Mouse (Mus musculus) cerebellum, postnatal 4 days (tissue): Measurements from ENCODE around the gene 1700007K13Rik.
"Not testable (repeated sequence)": the region's sequence is repeated elsewhere in the genome, so short reads cannot be mapped to it uniquely, and the experiment has no call there.

Experiments
- DNase-seq, 2 experiments: peaks; one replicate each; pipeline ENCODE4 v3.0.0; 2022; ENCODE audit warnings: low spot score in 2 of 2, mixed read lengths in 1 of 2

The 1700007K13Rik gene

DNA sequence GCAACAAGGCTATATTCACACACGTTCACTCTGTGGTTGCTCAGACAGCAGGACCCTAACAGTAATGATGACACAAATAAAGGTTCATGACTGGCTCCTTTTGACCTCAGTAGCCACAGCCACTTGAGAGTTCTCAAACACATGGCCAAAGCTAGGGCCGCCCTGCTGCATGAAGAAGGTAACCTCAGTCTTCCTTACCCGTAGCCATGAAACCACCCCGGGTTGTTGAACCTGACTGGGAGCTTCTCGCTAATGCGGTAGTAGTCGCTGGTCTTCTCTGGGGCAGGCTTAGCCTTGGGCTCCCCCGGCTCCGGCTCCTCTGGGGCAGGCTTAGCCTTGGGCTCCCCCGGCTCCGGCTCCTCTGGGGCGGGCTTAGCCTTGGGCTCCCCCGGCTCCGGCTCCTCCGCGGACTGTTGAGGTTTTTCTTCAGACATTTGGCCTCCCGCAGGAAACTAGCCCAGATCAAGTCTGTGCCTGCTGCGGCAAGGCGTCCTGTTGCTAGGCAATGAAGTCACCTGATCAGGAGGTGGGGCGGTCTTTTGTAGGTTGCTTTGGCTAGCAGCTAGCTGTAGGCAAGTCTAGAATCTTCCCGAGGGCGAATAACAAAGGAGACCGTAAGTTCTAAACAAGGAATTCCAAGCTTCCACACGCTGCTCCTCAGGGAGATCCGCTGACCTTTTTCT, at the start of gene 1700007K13Rik:
Gene 1700007K13Rik (minus strand): TSS at position 497 of the 683 bp plus-strand sequence.
- peak; percentile 41 to 46 for DNase-seq

DNA sequence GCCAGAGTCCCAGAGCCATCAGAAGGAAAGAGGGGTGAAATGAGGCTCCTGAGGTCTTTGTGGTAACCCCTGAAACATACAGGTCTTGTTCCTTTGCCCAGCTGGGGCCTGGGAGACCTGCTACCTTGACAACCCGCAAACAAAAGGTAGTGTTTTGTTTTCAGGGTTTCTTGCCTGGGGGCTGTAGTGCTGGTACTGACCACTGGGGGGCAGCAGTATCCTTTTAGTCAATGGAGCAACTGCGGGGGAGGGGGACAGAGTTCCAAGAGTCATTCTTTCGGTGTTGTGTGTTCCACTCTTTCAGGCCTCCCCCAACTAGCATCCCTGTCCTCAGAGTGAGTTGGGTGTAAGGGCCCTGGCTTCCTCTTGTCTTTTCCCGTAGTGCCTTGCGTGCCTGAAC, 48.4 kb upstream of the 1700007K13Rik start:
- peak; percentile 80 to 89 for DNase-seq

DNA sequence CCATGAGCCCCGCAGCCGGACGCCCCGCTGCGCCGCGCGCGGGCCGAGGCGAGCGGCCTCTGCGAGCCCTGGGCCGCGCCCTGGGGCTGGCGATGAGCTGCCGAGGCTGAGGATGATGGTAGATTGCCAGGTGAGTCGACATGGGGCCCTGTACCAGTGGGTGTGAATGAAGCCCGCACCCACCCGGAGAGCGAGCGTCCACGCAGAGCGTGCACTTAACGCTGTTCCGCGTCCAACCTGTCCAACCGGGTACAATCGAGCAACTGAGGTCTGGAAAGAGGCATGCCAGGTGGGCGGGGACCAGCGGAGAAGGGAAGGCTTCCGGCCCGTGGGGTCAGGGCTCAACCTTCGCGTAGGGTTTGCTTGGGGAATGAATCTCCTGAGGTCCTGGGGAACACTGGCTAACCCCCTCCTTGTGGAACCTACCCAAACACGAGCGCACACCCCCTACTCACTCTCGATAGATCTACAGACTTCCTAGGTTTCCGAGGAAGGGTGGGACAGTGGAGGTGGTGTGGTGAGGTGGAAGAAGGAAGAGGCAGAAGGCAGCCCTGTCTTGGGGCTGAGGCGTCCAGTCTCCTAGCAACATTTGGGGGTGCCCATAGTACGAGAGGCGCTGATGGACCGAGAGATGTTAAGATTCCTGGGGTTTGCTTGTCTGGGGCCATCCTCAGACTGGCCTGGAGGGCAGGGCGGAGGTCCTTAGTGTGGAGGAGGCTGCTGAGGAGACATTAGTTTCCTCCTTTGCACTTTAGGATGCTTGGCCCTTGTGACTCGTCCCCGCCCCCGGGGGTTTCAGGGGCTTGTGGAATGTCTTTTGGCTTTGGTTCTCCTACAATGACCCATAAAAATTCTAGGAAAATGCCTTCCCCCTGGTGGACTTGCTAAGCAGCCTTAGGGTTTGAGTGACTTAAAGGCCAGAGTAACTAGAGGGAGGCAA, 47.6 kb upstream of the 1700007K13Rik start:
- peak in 1 of 2 experiments; percentile 20 for DNase-seq

DNA sequence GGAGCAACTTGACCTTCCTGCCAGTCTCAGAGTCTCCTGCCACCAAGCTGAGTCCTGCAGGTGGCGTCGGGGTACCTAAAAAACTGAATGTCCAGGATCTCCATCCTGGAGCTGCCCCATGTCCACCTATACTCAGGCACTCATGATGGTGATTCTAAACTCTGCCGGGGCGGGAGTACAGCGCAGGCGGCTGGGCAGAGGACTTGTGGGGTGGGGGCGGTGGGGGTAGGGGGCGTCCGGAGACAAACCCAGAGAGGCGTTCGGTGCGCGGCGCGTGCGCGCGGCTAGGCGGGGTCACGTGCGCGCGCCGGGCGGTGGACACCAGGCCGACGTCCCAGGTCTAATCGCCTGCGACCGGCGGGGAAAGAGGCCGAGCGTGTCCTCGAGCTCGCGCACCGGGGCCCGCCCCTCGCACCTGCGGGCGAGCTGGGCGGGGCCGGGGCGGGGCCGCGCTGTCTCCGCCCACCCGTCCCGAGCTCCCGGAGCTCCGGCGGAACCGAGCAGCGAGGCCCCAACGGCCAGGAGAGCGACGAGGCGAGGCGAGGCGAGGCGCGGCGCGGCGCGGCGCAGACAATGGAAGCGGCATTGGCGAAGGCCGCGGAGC, 46.8 kb upstream of the 1700007K13Rik start, which contains the start of gene Ralgds:
Gene Ralgds (plus strand): TSS at position 328 of the 604 bp plus-strand sequence.
- peak; percentile 45 to 75 for DNase-seq

DNA sequence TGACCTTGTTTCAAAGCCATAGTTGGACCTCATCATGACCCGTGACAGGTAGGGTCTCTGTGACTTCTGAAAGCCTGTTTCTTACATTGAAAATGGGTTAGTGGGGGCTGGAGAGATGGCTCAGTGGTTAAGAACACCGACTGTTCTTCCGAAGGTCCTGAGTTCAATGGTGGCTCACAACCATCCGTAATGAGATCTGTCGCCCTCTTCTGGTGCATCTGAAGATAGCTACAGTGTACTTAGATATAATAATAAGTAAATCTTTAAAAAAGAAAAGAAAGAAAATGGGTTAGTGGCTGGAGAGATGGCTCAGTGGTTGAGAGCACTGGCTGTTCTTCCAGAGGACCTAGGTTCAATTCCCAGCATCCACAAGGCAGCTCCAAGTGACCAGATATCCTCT, 45.5 kb upstream of the 1700007K13Rik start:
- DNase-seq = not testable (repeated sequence)

DNA sequence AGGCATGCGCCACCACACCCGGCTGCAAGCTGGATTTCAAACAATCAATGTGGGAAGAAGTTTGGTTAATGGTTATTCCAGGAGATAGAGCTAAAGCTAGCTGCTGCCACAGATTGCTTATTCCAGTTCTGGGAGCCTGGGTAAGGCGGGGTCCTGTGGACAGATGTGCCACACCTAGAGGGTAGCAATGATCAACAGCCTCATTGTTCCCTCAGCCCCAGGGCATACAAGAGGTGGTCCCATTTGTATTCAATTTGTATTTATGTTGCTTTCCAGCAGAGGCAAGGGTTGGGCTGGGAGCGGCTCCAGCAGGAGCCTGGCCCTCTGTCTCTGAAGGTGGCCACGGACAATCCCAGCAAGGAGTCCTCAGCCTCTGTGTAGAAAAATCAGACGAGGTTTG, 40.2 kb upstream of the 1700007K13Rik start:
- no peak for DNase-seq

DNA sequence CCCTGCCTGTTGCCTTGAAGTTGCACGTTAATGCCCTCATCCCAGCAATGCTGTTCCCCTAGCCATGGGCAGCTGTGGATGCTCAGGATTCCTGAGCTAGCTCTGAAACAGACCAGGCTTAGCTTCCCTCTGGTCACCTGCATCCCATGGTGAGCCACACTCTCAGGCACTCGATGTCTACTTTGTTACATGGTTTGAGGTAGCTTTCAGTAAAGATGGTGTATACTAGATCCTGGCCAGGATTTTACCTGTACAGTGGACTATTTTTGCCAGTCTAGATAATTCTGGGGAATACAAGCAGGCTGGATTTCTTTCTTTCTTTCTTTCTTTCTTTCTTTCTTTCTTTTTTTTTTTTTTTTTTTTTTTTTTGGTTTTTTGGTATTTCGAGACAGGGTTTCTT, 39.7 kb upstream of the 1700007K13Rik start, which contains the start of gene Gm10134:
Gene Gm10134 (plus strand): TSS at position 301 of the 400 bp plus-strand sequence.
- DNase-seq = no peak

DNA sequence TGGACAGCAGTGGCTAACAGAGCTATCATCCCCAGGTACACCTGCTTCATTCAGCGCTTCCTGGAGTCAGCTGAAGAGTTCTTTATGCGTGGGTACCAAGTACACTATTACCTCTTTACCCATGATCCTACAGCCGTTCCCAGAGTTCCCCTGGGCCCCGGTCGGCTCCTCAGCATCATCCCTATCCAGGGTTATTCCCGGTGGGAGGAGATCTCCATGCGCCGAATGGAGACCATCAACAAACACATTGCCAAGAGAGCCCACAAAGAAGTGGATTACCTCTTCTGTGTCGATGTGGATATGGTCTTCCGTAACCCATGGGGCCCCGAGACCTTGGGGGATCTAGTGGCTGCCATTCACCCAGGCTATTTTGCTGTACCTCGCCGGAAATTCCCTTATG, 38.5 kb upstream of the 1700007K13Rik start:
- no peak for DNase-seq

DNA sequence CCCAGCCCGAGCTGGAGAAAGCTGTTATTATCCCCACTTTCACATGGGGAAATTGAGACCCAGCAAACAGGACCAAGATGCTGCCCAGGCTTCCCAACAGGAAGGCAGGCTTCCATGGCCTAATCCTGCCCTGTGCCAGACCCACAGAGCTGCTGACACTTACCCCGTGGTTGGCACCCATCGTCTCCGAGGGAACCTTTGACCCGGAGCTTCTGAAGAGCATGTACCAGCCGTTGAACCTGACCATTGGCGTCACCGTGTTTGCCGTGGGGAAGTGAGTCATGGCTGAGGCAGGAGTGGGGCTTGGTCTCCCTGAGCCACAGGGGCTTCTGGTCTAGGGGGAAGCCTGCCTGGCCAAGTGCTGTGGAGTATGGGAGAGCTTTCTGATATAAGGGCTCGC, 36.9 kb upstream of the 1700007K13Rik start:
- DNase-seq = no peak

DNA sequence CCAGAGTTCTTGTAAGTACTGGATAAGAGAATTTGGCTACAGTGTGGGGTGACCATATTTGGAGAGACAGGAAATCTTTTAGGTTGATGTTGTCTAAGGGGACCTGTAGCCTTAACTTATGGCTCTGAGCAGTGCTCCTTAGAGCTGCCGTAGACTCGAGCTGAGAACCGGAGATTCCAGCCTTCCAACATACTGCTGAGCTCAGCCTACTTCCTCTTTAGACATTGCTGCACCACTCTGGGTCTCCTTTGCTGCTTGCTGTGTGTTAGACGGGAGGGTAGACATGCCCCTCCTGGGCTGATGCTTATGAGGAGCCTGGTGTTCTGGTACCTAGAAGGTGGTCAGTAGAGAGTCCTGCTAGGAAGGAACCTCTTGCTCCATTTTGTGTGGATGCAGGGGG, 32.3 kb upstream of the 1700007K13Rik start:
- no peak for DNase-seq

DNA sequence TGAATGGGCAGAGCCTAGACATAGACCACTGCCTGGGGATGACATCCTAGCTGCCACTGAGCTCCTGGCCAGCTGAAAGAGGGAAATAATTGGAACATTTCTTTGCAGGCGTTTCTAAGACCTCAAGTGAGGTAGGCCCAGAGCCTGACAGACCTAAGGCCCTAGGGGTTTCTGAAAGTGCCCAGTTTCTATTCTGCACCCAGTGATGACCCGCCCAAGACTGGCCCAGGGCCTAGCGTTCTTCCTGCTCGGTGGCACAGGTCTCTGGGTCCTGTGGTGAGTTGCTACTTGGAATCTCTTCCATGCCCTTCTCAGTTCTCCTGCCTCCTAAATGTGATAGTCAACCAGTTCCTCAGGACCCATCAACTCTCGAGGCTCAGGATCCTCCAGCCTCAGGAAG, 31.4 kb upstream of the 1700007K13Rik start:
- no peak for DNase-seq

DNA sequence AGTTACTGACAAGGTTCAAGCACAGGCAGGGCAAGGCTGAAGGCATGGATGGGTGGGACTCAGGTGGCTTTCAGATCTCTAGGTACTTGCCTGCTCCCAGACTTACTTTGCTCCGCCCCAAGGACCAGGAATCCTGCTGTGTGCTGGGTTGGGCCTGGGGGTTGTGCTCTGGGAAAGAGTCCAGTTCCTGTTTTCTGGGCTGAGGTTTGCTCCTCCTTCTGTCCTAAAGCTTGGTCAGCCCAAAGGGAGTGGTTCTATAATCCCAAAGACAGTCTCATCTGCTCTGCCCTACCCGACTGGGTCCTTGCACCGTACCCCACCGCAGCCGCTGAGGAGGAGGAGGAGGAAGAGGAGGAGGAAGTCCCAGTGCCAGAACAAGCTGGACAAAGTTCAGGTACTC, 30.5 kb upstream of the 1700007K13Rik start, which contains the start of gene Gbgt1:
Gene Gbgt1 (plus strand): TSS at position 221 of the 400 bp plus-strand sequence.
- no peak for DNase-seq

DNA sequence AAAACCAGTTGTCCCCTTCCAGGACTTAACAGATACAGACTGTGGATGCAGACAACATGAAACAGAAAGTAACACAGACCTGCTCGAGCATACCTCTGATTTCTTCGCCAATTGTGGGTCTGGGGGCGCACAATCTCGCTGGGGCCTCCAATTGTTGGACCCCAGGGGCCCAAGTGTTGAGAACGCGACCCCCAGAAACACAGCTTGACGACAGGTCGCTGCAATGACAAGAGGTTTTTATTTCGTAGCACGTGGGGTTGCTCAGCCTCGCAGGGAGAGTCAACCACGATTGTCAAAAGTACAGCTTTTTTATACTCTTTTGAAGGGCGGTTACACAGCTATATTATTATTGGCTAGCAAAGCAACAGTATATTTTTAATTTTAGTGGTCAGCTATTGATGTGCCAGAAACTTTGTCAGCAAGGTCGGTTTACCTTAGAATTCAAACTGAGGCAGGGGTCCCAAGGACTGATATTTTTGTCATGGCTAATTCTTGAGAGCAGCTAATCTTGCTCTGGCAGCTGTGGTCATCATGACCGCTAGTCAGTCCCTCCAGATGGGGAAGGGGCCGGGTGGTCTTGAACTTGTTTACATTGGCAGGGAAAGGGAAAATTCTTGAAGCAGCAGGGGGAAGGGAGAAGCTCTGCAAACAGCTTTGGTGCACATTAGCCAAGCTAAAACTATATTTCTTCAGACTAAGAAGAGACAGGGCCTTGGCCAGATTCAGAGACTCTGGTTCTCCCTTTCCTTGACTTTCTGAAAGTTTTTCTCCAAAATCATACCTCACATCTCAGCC, 29.9 kb upstream of the 1700007K13Rik start:
- DNase-seq = no peak

DNA sequence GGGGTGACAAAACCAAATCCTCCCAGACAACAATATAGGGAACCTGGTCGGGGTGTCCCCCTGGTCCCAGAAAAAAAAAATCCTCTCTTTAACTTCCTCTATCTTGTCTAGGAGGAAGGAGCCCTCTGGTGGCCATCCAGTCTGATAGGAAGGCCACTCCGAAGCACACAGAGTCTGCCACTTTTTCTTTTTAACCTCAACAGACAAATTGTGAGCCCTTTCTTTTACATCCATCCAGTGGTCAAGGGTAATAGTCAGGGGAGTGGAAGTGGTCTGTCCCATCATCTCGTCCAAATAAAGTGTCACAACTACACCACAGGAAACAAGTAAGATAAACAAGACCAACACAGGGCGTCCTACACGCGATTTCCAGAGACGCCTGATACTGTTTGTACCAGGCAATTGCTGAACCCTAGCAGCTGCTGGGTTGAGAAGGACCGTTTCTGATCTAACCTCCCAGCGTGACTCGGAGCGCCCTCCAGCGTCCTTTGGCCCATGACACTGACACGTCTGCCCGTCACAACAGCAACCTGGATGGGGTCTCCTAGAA, 29.1 kb upstream of the 1700007K13Rik start:
- no peak for DNase-seq

DNA sequence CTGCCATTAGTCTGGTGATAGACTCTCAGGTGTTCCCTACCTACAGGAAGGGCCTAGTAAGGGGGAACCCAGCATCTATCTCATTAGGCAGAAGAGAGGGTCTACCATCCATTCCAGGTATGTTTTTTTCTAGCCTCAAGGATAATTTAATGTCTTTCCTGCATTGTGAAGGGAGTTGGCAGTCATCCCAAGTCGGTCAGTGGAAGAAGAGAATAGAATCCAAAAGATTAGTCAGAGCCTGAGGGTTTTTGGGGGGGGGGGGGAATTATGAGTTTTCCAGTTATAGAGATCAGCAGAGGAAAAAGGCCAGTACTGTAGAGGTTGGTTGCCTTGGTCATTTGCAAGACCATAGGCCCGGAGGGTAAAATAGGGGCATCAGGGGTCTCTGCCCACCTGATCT, 28.4 kb upstream of the 1700007K13Rik start:
- DNase-seq = no peak

DNA sequence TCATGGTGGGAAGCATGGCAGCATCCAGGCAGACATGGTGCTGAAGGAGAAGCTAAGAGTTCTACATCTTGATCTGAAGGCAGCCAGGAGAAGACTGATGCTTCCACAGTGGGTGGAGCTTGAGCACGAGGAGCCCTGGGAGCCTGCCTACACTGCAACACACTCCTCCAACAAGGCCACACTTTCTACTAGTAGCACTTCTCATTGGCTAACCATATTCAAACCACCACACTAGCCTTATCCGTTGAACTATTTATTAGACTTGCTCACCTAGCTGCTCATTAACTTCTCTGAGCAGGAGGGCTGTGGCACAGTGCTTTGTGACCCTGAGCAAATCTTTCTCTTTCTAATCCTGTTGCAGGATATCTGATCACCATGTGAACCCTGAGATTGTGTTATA, 17.7 kb upstream of the 1700007K13Rik start:
- no peak for DNase-seq

DNA sequence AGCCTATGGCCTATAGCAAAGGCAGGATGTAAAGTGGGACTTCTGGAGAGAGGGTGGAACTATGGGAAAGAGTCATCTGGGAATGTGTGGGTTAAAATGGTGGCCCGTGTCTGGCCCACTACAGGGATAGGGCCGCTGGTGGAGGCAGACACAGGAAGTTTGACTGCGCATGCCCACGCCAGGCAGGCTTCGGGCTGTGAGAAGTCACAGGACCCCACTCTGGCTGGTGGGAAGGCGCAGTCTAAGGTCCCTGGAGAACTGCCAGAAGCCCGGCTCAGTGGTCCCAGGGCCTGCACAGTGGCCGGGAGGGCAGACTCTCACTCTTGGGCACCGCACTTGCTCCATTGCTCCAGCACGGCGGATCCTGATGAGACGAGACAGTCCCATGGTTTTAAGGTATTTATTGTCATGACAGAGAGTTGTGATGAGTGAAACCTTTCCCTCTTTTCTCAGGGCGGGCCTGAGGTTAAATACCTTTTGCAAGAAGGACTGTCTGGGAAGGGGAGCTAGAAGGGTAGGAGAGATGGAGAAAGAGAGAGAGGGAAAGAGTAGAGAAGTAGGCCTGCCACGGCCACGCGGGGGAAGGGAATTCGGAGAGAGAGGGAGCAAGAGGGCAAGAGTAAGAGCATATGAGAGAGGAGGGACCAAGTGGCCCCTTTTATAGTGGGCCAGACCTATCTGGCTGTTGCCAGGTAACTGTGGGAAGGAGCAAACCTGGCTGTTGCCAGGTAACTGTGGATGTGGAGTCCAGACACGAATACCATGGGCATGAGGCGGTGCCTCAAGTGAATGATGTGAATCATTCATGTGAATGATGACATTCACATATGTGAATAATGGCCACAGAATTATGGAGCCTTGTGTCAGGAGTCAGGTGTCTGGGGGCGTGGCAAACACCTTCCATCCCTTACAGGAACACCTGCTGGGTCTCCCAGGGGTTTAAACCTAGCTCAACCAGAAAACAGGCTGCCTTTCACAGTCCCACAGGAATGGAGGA, 13.4 kb upstream of the 1700007K13Rik start:
- DNase-seq = no peak

DNA sequence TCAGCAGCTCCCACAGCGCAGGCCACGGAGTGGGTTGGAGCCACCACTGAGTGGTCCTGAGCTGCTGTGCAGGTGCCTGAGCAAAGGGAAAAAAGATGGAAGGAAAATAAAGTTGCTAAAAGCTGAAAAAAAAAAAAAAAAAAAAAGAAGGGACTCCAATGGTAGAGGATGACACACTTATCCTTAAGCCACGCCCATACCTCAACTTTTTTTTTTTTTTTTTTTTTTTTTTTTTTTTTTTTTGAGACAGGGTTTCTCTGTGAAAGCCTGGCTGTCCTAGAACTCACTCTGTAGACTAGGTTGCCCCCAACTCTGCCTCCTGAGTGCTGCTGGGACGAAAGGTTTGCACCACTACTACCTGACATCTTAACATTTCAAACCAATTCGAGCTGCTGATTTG, 11.9 kb upstream of the 1700007K13Rik start:
- DNase-seq = not testable (repeated sequence)

DNA sequence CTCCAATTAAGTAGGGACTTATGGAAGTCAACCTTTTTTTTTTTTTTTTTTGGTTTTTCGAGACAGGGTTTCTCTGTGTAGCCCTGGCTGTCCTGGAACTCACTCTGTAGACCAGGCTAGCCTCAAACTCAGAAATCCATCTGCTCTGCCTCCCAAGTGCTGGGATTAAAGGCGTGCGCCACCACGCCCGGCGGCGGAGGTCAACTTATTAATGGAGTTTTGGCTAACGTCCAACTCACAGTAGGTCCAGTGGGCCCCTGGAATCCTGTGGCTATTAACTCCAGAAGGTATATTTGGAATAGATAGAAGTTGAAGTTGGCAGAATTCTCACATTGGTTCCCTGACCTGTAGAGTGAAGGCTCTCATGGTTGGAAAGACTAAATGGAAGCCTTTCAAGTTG, 5.9 kb upstream of the 1700007K13Rik start:
- peak in 1 of 2 experiments; percentile 4 for DNase-seq

DNA sequence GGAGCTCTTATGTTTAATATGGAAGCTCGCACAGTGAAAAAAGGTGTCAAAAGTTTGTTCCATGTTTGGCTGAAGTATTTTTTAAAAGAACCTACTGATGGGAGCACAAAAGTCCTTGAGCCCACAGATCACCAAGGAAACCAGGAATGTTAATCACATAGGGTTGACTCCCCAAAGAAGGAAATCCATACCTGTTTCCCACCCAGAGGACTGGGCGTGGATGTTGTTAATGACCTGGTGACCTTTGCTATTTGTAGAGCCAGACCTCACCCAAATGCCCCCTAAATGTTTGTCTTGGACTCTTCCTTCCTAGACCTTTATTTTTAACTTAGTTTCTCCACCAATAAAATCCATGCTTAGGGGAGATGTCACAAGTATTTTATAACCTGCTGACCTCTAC, 4.5 kb upstream of the 1700007K13Rik start:
- DNase-seq = no peak
